Mouse (Mus musculus): Measurements from ENCODE around the gene Cds2. TPM values are rescaled to one million over a fixed set of nuclear protein-coding genes. Genes with fewer than 3 reads are reported as not detected.
"Not testable (repeated sequence)": the region's sequence is repeated elsewhere in the genome, so short reads cannot be mapped to it uniquely, and the experiment has no call there.

Cds2 gene
- polyA plus RNA-seq, 1 experiment from 2014 or later: 17.0 TPM

DNA sequence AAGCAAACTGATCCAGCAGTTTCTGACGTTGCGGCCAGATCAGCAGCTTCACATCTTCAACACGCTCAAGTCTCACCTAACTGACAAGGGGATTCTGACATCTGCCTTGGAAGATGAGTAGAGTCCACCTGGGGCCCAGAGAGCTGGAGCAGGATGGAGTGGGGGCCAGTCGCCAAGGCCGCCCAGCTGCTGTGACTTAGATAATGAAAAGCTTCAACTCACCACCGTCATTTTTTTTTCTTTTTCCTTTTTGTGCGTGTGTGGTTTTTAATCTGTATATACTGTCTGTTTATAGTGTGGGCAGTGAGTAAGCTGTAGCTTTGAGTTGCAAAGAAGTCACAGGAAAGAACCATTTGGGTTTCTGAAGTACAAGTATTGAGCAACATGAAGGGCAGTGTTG, 42.2 kb downstream of the Cds2 start:
- H3K27ac ChIP-seq: no peak overlapping the region
- no peak for ATAC-seq (ENCODE audit: insufficient read depth, low FRiP score, low read depth)
- peaks cover 22% of the 10 kb centered on the region; the same call in 1 of the 2 replicates for H3K36me3 ChIP-seq
- no peak overlapping the region for H3K9ac ChIP-seq
- WGBS: 73% methylated on average over 7 of the region's 7 CpGs
- no peak overlapping the region for H3K4me2 ChIP-seq
- no peaks in the 10 kb centered on the region for H3K27me3 ChIP-seq (replicated peaks)
- H3K4me1 ChIP-seq: no peaks in the 10 kb centered on the region
- no peaks in the 10 kb centered on the region for H3K9me3 ChIP-seq
- H3K4me3 ChIP-seq (replicated peaks): no peak overlapping the region

DNA sequence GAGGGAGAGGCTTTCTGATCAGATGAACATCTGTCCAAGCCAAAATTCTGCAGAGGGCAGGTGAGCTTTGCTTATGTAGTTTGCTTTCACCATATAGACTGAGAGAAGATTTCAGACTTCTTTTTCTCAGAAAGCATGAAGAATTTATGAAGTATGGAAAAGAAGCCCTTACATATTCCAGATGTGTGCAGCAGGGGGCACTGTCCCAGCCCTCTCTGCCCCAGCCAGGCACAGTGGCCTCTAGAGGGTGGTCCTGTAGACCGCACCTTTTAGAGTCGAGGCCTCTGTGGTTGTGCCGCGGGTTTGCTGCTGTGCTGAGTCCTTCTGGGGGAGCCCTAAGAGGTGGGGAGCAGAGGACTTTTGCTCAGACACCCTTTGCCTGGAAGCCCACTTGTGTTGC, 43.0 kb downstream of the Cds2 start:
- WGBS: 50% methylated on average over 4 of the region's 4 CpGs
- Histone ChIP-seq H3K27me3 (replicated peaks) (no peaks in the 10 kb centered on the region), H3K4me2 (no peak overlapping the region), H3K4me1 (no peaks in the 10 kb centered on the region), H3K36me3 (peaks cover 20% of the 10 kb centered on the region; the same call in 1 of the 2 replicates), H3K27ac (no peak overlapping the region), H3K9me3 (no peaks in the 10 kb centered on the region), H3K4me3 (replicated peaks) (no peak overlapping the region), H3K9ac (no peak overlapping the region)
- ATAC-seq (ENCODE audit: insufficient read depth, low FRiP score, low read depth): no peak

GRCm38 (mm10) chr2:132307213-132307843, 44.4 kb downstream of the Cds2 start:
- Histone ChIP-seq H3K4me1 (no peaks in the 10 kb centered on the region), H3K36me3 (peaks cover 12% of the 10 kb centered on the region; the same call in 1 of the 2 replicates), H3K4me3 (replicated peaks) (no peak overlapping the region), H3K27ac (no peak overlapping the region), H3K9ac (no peak overlapping the region), H3K9me3 (no peaks in the 10 kb centered on the region), H3K27me3 (replicated peaks) (no peaks in the 10 kb centered on the region), H3K4me2 (no peak overlapping the region)
- ATAC-seq (ENCODE audit: insufficient read depth, low FRiP score, low read depth): no peak
- WGBS: 94% methylated on average over 11 of the region's 11 CpGs

DNA sequence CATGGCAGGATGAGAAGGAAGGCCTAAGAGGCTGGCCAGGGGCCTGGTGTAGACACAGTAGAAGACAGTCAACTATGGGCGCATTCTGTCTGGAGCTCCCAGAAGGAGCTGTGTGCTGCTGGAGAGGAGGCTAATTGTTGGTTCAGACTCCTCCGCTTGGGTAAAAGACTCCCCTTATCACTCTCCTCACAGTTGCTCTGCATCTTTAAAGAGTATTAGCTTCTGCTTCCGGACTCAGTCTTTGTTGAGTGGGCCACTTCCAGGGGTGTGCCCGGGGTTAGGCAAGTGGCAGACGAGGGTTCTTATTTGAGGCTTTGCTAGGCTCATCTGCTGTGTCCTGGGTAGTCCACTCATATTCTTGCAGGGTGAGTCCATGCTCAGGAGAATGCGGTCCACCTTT, 45.9 kb downstream of the Cds2 start:
- no peaks in the 10 kb centered on the region for H3K4me1 ChIP-seq
- ATAC-seq (ENCODE audit: insufficient read depth, low FRiP score, low read depth): no peak
- H3K27ac ChIP-seq: no peak overlapping the region
- H3K4me3 ChIP-seq (replicated peaks): no peak overlapping the region
- no peak overlapping the region for H3K9ac ChIP-seq
- H3K27me3 ChIP-seq (replicated peaks): no peaks in the 10 kb centered on the region
- H3K36me3 ChIP-seq: peaks cover 7% of the 10 kb centered on the region; the same call in 1 of the 2 replicates
- no peaks in the 10 kb centered on the region for H3K9me3 ChIP-seq
- no peak overlapping the region for H3K4me2 ChIP-seq
- WGBS: 87% methylated on average over 6 of the region's 6 CpGs

- no peak overlapping the region for H3K9ac ChIP-seq
- H3K27me3 ChIP-seq (replicated peaks): no peaks in the 10 kb centered on the region
- H3K27ac ChIP-seq: no peak overlapping the region
- H3K4me1 ChIP-seq: no peaks in the 10 kb centered on the region
- H3K36me3 ChIP-seq: peaks cover 7% of the 10 kb centered on the region; the same call in 1 of the 2 replicates
- H3K9me3 ChIP-seq: no peaks in the 10 kb centered on the region
- ATAC-seq (ENCODE audit: insufficient read depth, low FRiP score, low read depth): no peak
- H3K4me3 ChIP-seq (replicated peaks): no peak overlapping the region
- no peak overlapping the region for H3K4me2 ChIP-seq
- 94% methylated on average over 6 of the region's 6 CpGs for WGBS
Observed at GRCm38 (mm10) chr2:132309398-132309930, 46.5 kb downstream of the Cds2 start.

DNA sequence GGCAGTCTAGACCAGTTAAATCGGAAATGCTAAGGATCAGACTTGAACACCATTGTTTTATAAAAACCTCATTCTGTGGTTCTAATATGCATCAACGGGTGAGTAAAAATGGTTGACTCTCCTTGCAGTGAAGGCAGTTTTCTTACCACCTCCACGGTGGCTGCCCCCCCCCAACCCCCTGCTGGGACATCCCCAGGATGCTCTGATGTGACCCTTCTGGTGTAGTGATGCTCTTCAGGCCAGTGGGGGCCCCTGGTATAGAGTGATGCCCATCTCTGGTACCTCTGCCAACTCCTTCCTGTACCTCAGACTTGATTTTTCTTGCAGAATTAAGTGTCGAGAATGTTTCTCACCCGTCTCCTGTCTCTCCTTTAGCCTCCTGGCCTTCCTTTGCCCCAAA, 49.7 kb downstream of the Cds2 start:
- WGBS: 77% methylated on average over 5 of the region's 5 CpGs
- no peak for ATAC-seq (ENCODE audit: insufficient read depth, low FRiP score, low read depth)

GRCm38 (mm10) chr2:132313568-132313967, 50.6 kb downstream of the Cds2 start:
- Histone ChIP-seq H3K4me3 (replicated peaks) (no peak overlapping the region), H3K27ac (no peak overlapping the region), H3K4me1 (no peaks in the 10 kb centered on the region), H3K9me3 (no peaks in the 10 kb centered on the region), H3K9ac (no peak overlapping the region), H3K36me3 (no peaks in the 10 kb centered on the region), H3K4me2 (no peak overlapping the region), H3K27me3 (replicated peaks) (no peaks in the 10 kb centered on the region)
- no peak for ATAC-seq (ENCODE audit: insufficient read depth, low FRiP score, low read depth)
- 95% methylated on average over 2 of the region's 2 CpGs for WGBS

More for the DNA sequence above, 49.7 kb downstream of the Cds2 start:
- Histone ChIP-seq H3K4me1 (no peaks in the 10 kb centered on the region), H3K4me3 (replicated peaks) (no peak overlapping the region), H3K27ac (no peak overlapping the region), H3K27me3 (replicated peaks) (no peaks in the 10 kb centered on the region), H3K4me2 (no peak overlapping the region), H3K9me3 (no peaks in the 10 kb centered on the region), H3K9ac (no peak overlapping the region), H3K36me3 (no peaks in the 10 kb centered on the region)

DNA sequence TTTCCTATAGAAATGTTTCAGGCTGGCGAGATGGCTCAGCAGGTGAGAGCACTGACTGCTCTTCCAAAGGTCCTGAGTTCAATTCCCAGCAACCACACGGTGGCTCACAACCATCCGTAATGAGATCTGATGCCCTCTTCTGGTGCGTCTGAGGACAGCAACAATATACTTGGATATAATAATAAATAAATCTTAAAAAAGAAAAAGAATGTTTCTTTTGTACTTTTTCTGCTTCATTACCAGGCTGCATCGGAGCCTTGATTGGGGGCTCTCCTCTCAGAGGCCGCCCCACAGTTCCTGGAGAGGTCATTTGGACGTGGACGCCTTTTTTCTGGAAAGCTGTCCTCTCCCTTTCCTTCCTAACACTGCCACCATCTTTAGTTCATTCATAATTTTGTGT, 51.1 kb downstream of the Cds2 start:
- not testable (repeated sequence) for H3K27ac ChIP-seq; H3K4me2 ChIP-seq; H3K4me1 ChIP-seq; H3K9ac ChIP-seq; H3K9me3 ChIP-seq; H3K36me3 ChIP-seq; ATAC-seq (ENCODE audit: insufficient read depth, low FRiP score, low read depth); H3K27me3 ChIP-seq (replicated peaks); H3K4me3 ChIP-seq (replicated peaks)
- WGBS: 81% methylated on average over 8 of the region's 8 CpGs

- no peak overlapping the region for H3K4me2 ChIP-seq
- H3K36me3 ChIP-seq: no peaks in the 10 kb centered on the region
- 40% methylated on average over 8 of the region's 8 CpGs for WGBS
- no peak overlapping the region for H3K27ac ChIP-seq
- H3K9me3 ChIP-seq: no peaks in the 10 kb centered on the region
- H3K4me3 ChIP-seq (replicated peaks): no peak overlapping the region
- no peak; the same call in 1 of the 2 replicates for ATAC-seq (ENCODE audit: insufficient read depth, low FRiP score, low read depth)
- no peaks in the 10 kb centered on the region for H3K27me3 ChIP-seq (replicated peaks)
- no peaks in the 10 kb centered on the region for H3K4me1 ChIP-seq
- no peak overlapping the region for H3K9ac ChIP-seq
Observed at GRCm38 (mm10) chr2:132316041-132316808, 53.3 kb downstream of the Cds2 start.

DNA sequence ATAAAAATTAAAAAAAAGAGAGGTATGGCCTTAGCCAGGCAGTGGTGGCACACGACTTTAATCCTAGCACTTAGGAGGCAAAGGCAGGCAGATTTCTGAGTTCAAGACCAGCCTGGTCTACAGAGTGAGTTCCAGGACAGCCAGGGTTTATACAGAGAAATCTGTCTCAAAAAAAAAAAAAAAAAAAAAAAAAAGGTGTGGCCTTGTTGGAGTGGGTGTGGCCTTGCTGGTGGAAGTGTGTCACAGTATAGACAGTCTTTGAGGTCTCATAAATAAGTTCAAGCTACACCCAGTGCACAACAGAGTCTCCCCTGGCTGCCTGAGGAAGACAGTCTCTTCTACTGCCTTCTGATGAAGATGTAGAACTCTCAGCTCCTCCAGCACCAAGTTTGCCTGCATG, 54.2 kb downstream of the Cds2 start:
- ATAC-seq (ENCODE audit: insufficient read depth, low FRiP score, low read depth): no peak
- H3K4me3 ChIP-seq (replicated peaks): no peak overlapping the region
- WGBS: 73% methylated on average over 1 of the region's 1 CpGs
- H3K4me1 ChIP-seq: no peaks in the 10 kb centered on the region
- no peak overlapping the region for H3K4me2 ChIP-seq
- no peaks in the 10 kb centered on the region for H3K36me3 ChIP-seq
- no peaks in the 10 kb centered on the region for H3K9me3 ChIP-seq
- H3K27me3 ChIP-seq (replicated peaks): no peaks in the 10 kb centered on the region
- H3K27ac ChIP-seq: no peak overlapping the region
- no peak overlapping the region for H3K9ac ChIP-seq

DNA sequence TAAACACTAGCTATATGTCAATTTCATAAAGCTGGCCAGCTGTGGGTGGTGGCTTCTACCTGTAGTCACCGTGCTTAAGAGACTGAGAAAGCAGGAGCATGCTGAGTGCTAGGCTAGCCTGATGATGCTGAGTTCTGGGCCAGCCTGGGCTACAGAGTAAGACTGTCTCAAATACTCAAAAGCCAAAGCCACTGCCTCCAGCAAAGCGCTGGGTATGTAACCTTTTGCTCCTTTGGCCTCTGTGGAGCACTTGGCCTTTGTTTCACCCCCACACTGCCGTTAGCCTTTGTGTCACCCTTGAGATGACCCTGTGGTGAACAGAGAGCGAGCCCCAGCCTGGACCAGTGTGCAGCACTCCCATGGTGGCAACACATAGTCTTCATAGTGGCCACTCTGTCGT, 57.6 kb downstream of the Cds2 start:
- H3K27me3 ChIP-seq (replicated peaks): no peaks in the 10 kb centered on the region
- no peak overlapping the region for H3K9ac ChIP-seq
- no peak overlapping the region for H3K4me2 ChIP-seq
- H3K36me3 ChIP-seq: no peaks in the 10 kb centered on the region
- no peaks in the 10 kb centered on the region for H3K4me1 ChIP-seq
- H3K9me3 ChIP-seq: no peaks in the 10 kb centered on the region
- H3K4me3 ChIP-seq (replicated peaks): no peak overlapping the region
- no peak for ATAC-seq (ENCODE audit: insufficient read depth, low FRiP score, low read depth)
- no peak overlapping the region for H3K27ac ChIP-seq
- WGBS: 62% methylated on average over 5 of the region's 5 CpGs

- H3K27me3 ChIP-seq (replicated peaks): no peaks in the 10 kb centered on the region
- H3K9me3 ChIP-seq: no peaks in the 10 kb centered on the region
- no peak for ATAC-seq (ENCODE audit: insufficient read depth, low FRiP score, low read depth)
- no peak overlapping the region for H3K4me2 ChIP-seq
- H3K36me3 ChIP-seq: no peaks in the 10 kb centered on the region
- no peak overlapping the region for H3K27ac ChIP-seq
- 50% methylated on average over 4 of the region's 4 CpGs for WGBS
- no peak overlapping the region for H3K9ac ChIP-seq
- no peak overlapping the region for H3K4me3 ChIP-seq (replicated peaks)
- H3K4me1 ChIP-seq: no peaks in the 10 kb centered on the region
Observed at GRCm38 (mm10) chr2:132323541-132323940, 60.6 kb downstream of the Cds2 start.
